Mouse (Mus musculus): ENCODE data around the gene Wbp4. TPM values are rescaled to one million over a fixed set of nuclear protein-coding genes. Genes with fewer than 3 reads are reported as not detected.

Wbp4 gene
- polyA plus RNA-seq, 1 experiment = 27.8 TPM

- Histone ChIP-seq H3K27me3 (ENCODE audit: control insufficient read depth, insufficient read depth, low read length) (no peaks in the 10 kb centered on the region), H3K4me1 (ENCODE audit: control insufficient read depth, insufficient read depth, low read length) (no peaks in the 10 kb centered on the region), H3K27ac (ENCODE audit: insufficient read depth, low read length) (no peak overlapping the region), H3K4me3 (replicated peaks; ENCODE audit: insufficient read depth, low read depth, low read length) (no peak overlapping the region)
- TF ChIP-seq POLR2A (IDR thresholded peaks at IDR 0.05; ENCODE audit: borderline replicate concordance, insufficient read depth, low read length) = no peak
- no peak for TF ChIP-seq CTCF (IDR thresholded peaks at IDR 0.05; ENCODE audit: borderline replicate concordance, insufficient read depth, low read depth, low read length)
- whole genome bisulfite sequencing = 95% methylated on average over 1 of the region's 1 CpGs
- no peak for DNase-seq
Measured at GRCm38 (mm10) chr14:79521056-79521455, 39.7 kb upstream of the Wbp4 start.

- no peak for DNase-seq
- TF ChIP-seq CTCF (IDR thresholded peaks at IDR 0.05; ENCODE audit: borderline replicate concordance, insufficient read depth, low read depth, low read length) (no peak), POLR2A (IDR thresholded peaks at IDR 0.05; ENCODE audit: borderline replicate concordance, insufficient read depth, low read length) (no peak)
- no peak overlapping the region for H3K4me3 ChIP-seq (replicated peaks; ENCODE audit: insufficient read depth, low read depth, low read length)
Measured at GRCm38 (mm10) chr14:79520612-79521011, 39.3 kb upstream of the Wbp4 start.

GRCm38 (mm10) chr14:79519663-79519975 is 38.3 kb upstream of the Wbp4 start:
- H3K27ac ChIP-seq (ENCODE audit: insufficient read depth, low read length) = no peak overlapping the region
- TF ChIP-seq POLR2A (IDR thresholded peaks at IDR 0.05; ENCODE audit: borderline replicate concordance, insufficient read depth, low read length) (no peak), CTCF (IDR thresholded peaks at IDR 0.05; ENCODE audit: borderline replicate concordance, insufficient read depth, low read depth, low read length) (no peak)
- H3K27me3 ChIP-seq (ENCODE audit: control insufficient read depth, insufficient read depth, low read length) = no peaks in the 10 kb centered on the region
- DNase-seq = no peak
- no peak overlapping the region for H3K4me3 ChIP-seq (replicated peaks; ENCODE audit: insufficient read depth, low read depth, low read length)
- no peaks in the 10 kb centered on the region for H3K4me1 ChIP-seq (ENCODE audit: control insufficient read depth, insufficient read depth, low read length)
- 74% methylated on average over 1 of the region's 1 CpGs for WGBS

More at GRCm38 (mm10) chr14:79520612-79521011, 39.3 kb upstream of the Wbp4 start:
- Histone ChIP-seq H3K27ac (ENCODE audit: insufficient read depth, low read length) (no peak overlapping the region), H3K4me1 (ENCODE audit: control insufficient read depth, insufficient read depth, low read length) (no peaks in the 10 kb centered on the region), H3K27me3 (ENCODE audit: control insufficient read depth, insufficient read depth, low read length) (no peaks in the 10 kb centered on the region)

- no peak for DNase-seq
- Histone ChIP-seq H3K4me3 (replicated peaks; ENCODE audit: insufficient read depth, low read depth, low read length) (no peak overlapping the region), H3K4me1 (ENCODE audit: control insufficient read depth, insufficient read depth, low read length) (no peaks in the 10 kb centered on the region), H3K27ac (ENCODE audit: insufficient read depth, low read length) (no peak overlapping the region), H3K27me3 (ENCODE audit: control insufficient read depth, insufficient read depth, low read length) (no peaks in the 10 kb centered on the region)
- no peak for TF ChIP-seq POLR2A (IDR thresholded peaks at IDR 0.05; ENCODE audit: borderline replicate concordance, insufficient read depth, low read length)
- no peak for TF ChIP-seq CTCF (IDR thresholded peaks at IDR 0.05; ENCODE audit: borderline replicate concordance, insufficient read depth, low read depth, low read length)
- WGBS = 78% methylated on average over 19 of the region's 19 CpGs
Measured at GRCm38 (mm10) chr14:79518761-79519662, 37.7 kb upstream of the Wbp4 start.

GRCm38 (mm10) chr14:79518123-79518522 is 36.8 kb upstream of the Wbp4 start:
- 83% methylated on average over 2 of the region's 2 CpGs for whole genome bisulfite sequencing
- DNase-seq = no peak
- Histone ChIP-seq H3K4me3 (replicated peaks; ENCODE audit: insufficient read depth, low read depth, low read length) (no peak overlapping the region), H3K27ac (ENCODE audit: insufficient read depth, low read length) (no peak overlapping the region), H3K4me1 (ENCODE audit: control insufficient read depth, insufficient read depth, low read length) (no peaks in the 10 kb centered on the region), H3K27me3 (ENCODE audit: control insufficient read depth, insufficient read depth, low read length) (no peaks in the 10 kb centered on the region)
- TF ChIP-seq CTCF (IDR thresholded peaks at IDR 0.05; ENCODE audit: borderline replicate concordance, insufficient read depth, low read depth, low read length) = no peak

- DNase-seq = no peak
- WGBS = 92% methylated on average over 8 of the region's 8 CpGs
- H3K4me3 ChIP-seq (replicated peaks; ENCODE audit: insufficient read depth, low read depth, low read length) = no peak overlapping the region
- H3K27me3 ChIP-seq (ENCODE audit: control insufficient read depth, insufficient read depth, low read length) = no peaks in the 10 kb centered on the region
- no peaks in the 10 kb centered on the region for H3K4me1 ChIP-seq (ENCODE audit: control insufficient read depth, insufficient read depth, low read length)
- no peak overlapping the region for H3K27ac ChIP-seq (ENCODE audit: insufficient read depth, low read length)
- TF ChIP-seq CTCF (IDR thresholded peaks at IDR 0.05; ENCODE audit: borderline replicate concordance, insufficient read depth, low read depth, low read length) (no peak), POLR2A (IDR thresholded peaks at IDR 0.05; ENCODE audit: borderline replicate concordance, insufficient read depth, low read length) (no peak)
Measured at GRCm38 (mm10) chr14:79517185-79517740, 35.9 kb upstream of the Wbp4 start.

GRCm38 (mm10) chr14:79516751-79517150 is 35.4 kb upstream of the Wbp4 start:
- TF ChIP-seq CTCF (IDR thresholded peaks at IDR 0.05; ENCODE audit: borderline replicate concordance, insufficient read depth, low read depth, low read length) (no peak), POLR2A (IDR thresholded peaks at IDR 0.05; ENCODE audit: borderline replicate concordance, insufficient read depth, low read length) (no peak)
- no peak overlapping the region for H3K4me3 ChIP-seq (replicated peaks; ENCODE audit: insufficient read depth, low read depth, low read length)
- no peak for DNase-seq
- no peak overlapping the region for H3K27ac ChIP-seq (ENCODE audit: insufficient read depth, low read length)
- WGBS = 88% methylated on average over 2 of the region's 2 CpGs
- H3K27me3 ChIP-seq (ENCODE audit: control insufficient read depth, insufficient read depth, low read length) = no peaks in the 10 kb centered on the region
- H3K4me1 ChIP-seq (ENCODE audit: control insufficient read depth, insufficient read depth, low read length) = no peaks in the 10 kb centered on the region

GRCm38 (mm10) chr14:79516243-79516610 is 34.9 kb upstream of the Wbp4 start:
- no peaks in the 10 kb centered on the region for H3K4me1 ChIP-seq (ENCODE audit: control insufficient read depth, insufficient read depth, low read length)
- no peaks in the 10 kb centered on the region for H3K27me3 ChIP-seq (ENCODE audit: control insufficient read depth, insufficient read depth, low read length)
- H3K4me3 ChIP-seq (replicated peaks; ENCODE audit: insufficient read depth, low read depth, low read length) = no peak overlapping the region
- no peak overlapping the region for H3K27ac ChIP-seq (ENCODE audit: insufficient read depth, low read length)
- 84% methylated on average over 5 of the region's 5 CpGs for WGBS
- TF ChIP-seq POLR2A (IDR thresholded peaks at IDR 0.05; ENCODE audit: borderline replicate concordance, insufficient read depth, low read length) (no peak), CTCF (IDR thresholded peaks at IDR 0.05; ENCODE audit: borderline replicate concordance, insufficient read depth, low read depth, low read length) (no peak)
- DNase-seq = no peak
